Mouse (Mus musculus) CD4-positive, CD25-positive, alpha-beta regulatory T cell, adult 2 months (primary cell): Measurements from ENCODE around the gene Homer2.

ENCODE experiments used
- DNase-seq: peaks from one replicate; pipeline ENCODE4 v3.0.0-alpha.2; 2012; ENCODE audit warnings: low read depth, low spot score

The Homer2 gene

GRCm38 (mm10) chr7:81652296-81652695 lies 55.0 kb downstream of the Homer2 start:
- DNase-seq = no peak

GRCm38 (mm10) chr7:81651284-81651683 lies 56.0 kb downstream of the Homer2 start:
- no peak for DNase-seq

GRCm38 (mm10) chr7:81649270-81649669 lies 58.1 kb downstream of the Homer2 start:
- no peak for DNase-seq

- no peak for DNase-seq
Measured at GRCm38 (mm10) chr7:81647959-81648358, 59.4 kb downstream of the Homer2 start.

- DNase-seq = no peak
Measured at GRCm38 (mm10) chr7:81644551-81645235, 62.6 kb downstream of the Homer2 start.

DNA sequence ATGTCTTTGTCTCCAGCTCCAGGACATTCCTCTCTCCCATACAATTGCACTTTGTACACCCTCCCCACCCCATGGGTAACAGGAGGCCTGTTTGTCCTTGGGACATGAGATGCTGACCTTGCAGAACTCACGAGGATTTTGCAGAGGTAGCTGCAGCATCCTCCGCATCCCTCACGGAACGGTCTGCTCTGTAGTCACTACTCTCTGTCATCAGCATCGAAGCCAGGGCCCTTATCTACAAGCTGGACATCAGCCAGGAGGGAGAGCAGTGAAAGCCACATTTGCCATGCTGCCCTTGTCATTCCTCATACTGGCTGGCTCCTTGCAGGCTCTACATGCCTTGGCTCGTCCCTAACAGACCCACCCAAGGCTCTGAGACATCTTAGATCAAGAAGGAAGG lies 66.2 kb downstream of the Homer2 start:
- no peak for DNase-seq

DNA sequence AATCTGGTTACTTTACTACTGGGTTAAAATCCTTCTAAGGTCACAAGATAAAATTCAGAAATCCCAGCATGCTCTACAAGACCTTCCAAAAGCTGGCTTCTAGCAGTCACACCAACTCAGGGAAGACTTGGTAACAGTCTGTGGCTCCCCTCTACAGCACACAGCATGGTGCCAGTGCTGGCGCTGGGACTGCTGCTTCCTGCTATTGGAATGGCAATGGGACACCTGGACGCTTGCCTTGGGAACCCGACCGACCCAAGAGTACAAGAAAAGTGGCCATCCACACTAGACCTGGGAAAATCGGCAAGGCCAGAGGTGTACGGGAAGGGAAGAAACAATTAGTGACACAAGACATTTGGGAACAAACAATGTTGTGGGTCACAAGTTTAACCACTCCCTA lies 74.7 kb downstream of the Homer2 start:
- DNase-seq = no peak

GRCm38 (mm10) chr7:81631261-81631660 lies 76.1 kb downstream of the Homer2 start:
- DNase-seq = no peak

- DNase-seq = peak; percentile 46
Measured at GRCm38 (mm10) chr7:81626460-81626859, 80.9 kb downstream of the Homer2 start.

- DNase-seq = no peak
Measured at GRCm38 (mm10) chr7:81623767-81624166, 83.6 kb downstream of the Homer2 start.

GRCm38 (mm10) chr7:81622793-81623192 lies 84.5 kb downstream of the Homer2 start:
- DNase-seq = no peak

- no peak for DNase-seq
Measured at GRCm38 (mm10) chr7:81615031-81615430, 92.3 kb downstream of the Homer2 start.

DNA sequence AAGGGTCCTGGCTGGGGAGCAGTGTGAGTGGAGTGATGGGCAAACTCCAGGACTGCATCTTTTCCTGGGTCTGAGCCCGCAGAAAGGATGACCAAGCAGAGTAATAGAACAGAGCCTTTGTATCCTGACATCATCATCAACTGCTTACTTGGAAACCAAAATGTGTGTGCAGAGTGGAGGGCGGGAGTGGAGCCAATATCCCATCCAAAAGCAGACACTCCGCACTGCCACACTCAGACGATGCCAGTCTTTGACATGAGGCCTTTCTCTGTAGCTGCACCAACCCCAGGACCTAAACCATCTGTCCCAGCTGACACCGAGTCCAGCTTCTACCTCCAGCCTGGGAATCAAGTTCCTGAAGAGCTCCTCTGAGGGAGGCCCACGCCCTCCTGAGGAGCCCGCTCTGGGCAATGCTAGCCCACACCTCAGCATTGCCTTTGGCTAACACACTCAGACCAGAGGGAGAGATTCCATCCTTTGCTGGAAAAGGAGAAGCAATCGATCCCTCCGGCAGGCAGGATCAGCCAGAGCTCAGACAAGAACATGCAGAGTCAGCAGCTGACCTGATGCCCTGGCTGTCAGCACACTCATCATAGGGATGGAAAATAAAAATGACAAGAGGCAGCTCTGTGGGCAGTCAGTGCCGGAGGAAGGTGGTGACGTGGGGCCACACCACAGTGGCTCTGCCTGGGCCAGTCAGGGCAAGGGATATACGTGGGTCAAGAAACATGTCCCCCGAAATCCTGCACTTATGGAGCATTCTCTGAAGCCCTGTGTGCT lies 94.3 kb downstream of the Homer2 start:
- no peak for DNase-seq

- DNase-seq = peak; percentile 35
Measured at GRCm38 (mm10) chr7:81610125-81610524, 97.2 kb downstream of the Homer2 start.

DNA sequence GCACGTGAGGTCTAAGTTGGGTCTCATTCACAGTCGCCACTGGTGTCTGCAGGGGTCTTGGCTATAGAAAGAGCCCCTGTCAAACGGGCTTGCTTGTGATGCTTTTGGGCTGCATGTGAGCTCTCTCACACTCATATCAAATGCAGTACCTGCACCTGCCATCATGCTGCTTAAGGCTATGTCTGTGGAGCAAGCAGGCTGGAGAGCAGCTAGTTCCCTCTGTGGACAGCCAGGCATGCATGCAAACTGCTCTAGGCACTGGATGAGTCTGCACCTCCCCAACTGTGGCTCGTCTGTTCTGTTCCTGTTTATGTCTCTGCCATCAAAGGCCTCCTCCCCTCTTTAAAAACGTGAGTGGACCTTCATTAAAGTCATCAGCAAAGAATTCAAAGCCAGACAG lies 100.9 kb downstream of the Homer2 start:
- DNase-seq = no peak

DNA sequence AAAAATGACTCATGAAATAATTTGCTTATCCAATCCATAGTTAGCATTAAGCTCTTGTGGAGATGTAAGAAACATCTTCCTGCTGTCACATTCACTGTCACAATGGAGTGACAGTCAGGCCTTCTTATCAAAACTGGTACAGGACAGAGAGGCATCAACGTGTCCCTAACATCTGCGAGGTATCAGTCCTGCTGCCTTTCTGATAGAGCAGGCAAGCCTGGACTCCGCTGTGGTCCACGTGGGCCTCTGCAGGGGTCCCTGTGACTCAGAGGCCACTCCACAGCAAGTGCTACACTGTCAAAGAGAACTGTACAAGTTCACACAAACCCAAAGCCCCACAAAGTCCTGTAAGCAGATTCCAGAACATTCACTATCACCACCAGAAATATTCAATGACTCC lies 101.8 kb downstream of the Homer2 start:
- DNase-seq = no peak

DNA sequence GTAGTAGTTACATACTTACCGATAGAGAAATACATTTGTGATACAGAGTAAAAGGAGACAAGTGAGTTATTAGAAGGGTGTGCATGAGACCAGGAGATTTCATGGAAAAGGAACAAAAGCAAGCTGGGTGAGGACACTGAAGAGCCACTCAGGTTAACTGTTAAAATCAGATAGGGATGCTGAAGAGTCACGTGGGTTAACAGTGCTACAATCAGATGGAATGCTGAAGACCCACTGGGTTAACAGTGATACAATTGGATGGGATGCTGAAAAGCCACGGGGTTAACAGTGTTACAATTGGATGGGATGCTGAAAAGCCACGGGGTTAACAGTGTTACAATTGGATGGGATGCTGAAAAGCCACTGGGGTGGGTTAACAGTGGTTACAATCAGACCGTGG lies 102.3 kb downstream of the Homer2 start:
- no peak for DNase-seq

DNA sequence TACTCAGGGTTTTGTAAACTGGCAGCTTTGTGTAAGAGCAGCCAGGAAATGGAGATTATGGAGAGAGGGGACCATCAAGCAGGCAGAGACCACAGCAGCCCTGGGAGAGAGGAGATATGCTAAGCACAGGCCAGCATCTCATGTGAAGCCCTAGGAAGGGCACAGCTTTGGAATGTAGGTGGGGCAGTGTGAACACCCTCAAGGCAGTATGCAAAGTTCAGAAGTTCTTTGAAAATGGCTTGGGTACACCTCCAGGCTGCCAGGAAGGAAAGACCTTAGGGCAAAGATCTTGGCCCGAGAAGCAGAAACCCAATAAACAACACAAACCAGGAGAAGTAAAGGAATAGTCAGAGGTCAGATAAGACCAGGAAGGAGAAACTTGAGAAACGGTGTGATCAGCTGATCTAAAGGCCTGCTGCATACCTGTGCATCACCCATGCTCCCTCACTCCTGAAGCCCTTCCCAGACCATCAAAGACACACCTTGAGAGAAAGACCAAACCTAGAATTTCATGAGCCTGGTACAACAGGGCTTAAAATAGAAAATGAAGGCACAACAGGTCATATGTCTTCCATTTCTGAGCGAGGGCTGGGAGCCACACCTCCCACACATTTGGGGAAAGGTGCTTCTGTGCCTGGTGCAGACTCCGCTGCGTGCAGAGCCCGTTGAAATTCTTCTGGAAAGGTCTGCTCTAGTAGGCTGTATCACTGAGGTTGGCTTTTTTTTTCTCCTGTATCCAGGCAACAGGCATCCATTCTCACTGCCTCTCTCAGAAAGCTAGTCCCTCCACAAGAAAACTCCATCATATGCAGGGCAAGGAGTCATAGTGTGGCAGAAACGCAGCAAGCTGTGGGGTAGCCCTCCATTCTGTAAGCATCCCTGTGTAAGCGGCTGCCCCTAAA lies 107.7 kb downstream of the Homer2 start:
- DNase-seq = no peak

- no peak for DNase-seq
Measured at GRCm38 (mm10) chr7:81597660-81598059, 109.7 kb downstream of the Homer2 start.

DNA sequence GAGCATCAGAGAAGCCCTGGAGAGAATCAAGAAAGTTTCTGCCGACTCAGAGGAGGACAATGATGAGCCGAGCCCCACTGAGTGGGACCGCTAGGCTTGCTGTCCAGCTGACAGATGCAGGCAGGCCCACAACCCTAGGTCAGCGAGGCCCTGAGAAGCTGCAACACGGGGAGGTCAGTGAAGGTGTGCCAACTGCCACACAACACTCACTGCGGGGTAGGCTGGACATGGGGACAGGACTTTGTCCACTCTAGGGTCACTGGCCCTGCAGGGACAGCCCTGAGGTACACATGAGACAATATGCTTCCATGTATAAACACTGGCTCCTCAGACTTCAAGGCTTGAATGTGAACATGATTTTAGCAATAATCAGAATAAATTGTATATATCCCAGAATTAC lies 111.2 kb downstream of the Homer2 start:
- no peak for DNase-seq

DNA sequence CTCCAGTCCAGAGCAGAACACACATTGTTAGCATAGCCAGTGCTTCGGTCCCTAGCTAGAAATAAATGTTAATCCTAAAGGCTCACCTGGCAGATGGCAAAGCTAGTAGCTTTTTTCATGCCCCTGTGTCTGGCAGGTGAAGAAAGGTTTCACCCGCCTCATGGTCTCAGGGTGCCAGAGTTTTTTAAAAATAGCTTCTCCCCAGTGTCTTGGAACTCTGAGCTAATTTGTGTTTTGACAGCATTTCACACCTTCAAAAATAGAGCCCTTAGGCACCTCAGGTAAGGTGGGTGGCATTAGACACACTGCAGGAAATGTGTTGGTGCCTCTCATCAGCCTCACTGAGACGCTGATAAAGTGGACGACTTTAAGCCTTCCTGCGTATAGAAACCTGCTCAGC lies 112.3 kb downstream of the Homer2 start:
- DNase-seq = no peak

GRCm38 (mm10) chr7:81593387-81593786 lies 113.9 kb downstream of the Homer2 start:
- DNase-seq = no peak
